Mouse (Mus musculus) adipose tissue, adult 10 weeks (tissue): Measurements from ENCODE around the gene Olfr1393. TPM values are rescaled to one million over a fixed set of nuclear protein-coding genes. Genes with fewer than 3 reads are reported as not detected.

Experiments
- polyA plus RNA-seq: library from polyadenylated mRNA; stranded (reverse); fragments of 350-450 nt; fragmentation: Illumina TruSeq; extraction: RNeasy Lipid Tissue Mini Kit (QIAGEN cat#74804); gene quantifications from one replicate; pipeline ENCODE4 v1.2.3, GENCODE M21; 2014; ENCODE audit warnings: low read depth, low replicate concordance

The Olfr1393 gene
- polyA plus RNA-seq, result 0.10 TPM

GRCm38 (mm10) chr11:49278222-49278621 lies at the start of gene Olfr1393:
Gene Olfr1393 (plus strand): TSS chr11:49278304.

GRCm38 (mm10) chr11:49243727-49244594 lies 34.1 kb upstream of the Olfr1393 start, which contains the start of gene Mgat1:
Gene Mgat1 (plus strand): TSS chr11:49244191.

GRCm38 (mm10) chr11:49284982-49285381 lies 6.9 kb downstream of the Olfr1393 start, which contains the start of gene Olfr1392:
Gene Olfr1392 (plus strand): TSS chr11:49285282.

GRCm38 (mm10) chr11:49304441-49304840 lies 26.3 kb downstream of the Olfr1393 start, which contains the start of gene Olfr10:
Gene Olfr10 (plus strand): TSS chr11:49304741.

GRCm38 (mm10) chr11:49322442-49322841 lies 44.3 kb downstream of the Olfr1393 start, which contains the start of gene Olfr1391:
Gene Olfr1391 (plus strand): TSS chr11:49322742.

Other genes with a start within 250 kb of the Olfr1393 start
- gene 9930111J21Rik2, start 227.1 kb upstream of the Olfr1393 start, polyA plus RNA-seq, result 4.0 TPM
- 14.4 TPM for gene Tgtp2, start 214.1 kb upstream of the Olfr1393 start, polyA plus RNA-seq
- gene Ifi47, start 201.7 kb upstream of the Olfr1393 start, polyA plus RNA-seq, result 10.8 TPM
- 0.45 TPM for gene Olfr1396, start 163.4 kb upstream of the Olfr1393 start, polyA plus RNA-seq
- gene Olfr1395, start 136.0 kb upstream of the Olfr1393 start, polyA plus RNA-seq, result not detected
- not detected for gene Olfr1394, start 123.9 kb upstream of the Olfr1393 start, polyA plus RNA-seq
- 21.1 TPM for gene Btnl9, start 91.1 kb upstream of the Olfr1393 start, polyA plus RNA-seq
- gene Zfp62, start 75.0 kb upstream of the Olfr1393 start, polyA plus RNA-seq, result 16.9 TPM
- 47.8 TPM for gene Mgat1, start 34.1 kb upstream of the Olfr1393 start, polyA plus RNA-seq
- gene Olfr1392, start 7.0 kb downstream of the Olfr1393 start, polyA plus RNA-seq, result 0.11 TPM
- gene Olfr10, start 26.4 kb downstream of the Olfr1393 start, polyA plus RNA-seq, result not detected
- gene Olfr1391, start 44.4 kb downstream of the Olfr1393 start, polyA plus RNA-seq, result not detected
- not detected for gene Olfr1390, start 56.9 kb downstream of the Olfr1393 start, polyA plus RNA-seq
- gene Olfr1389, start 144.8 kb downstream of the Olfr1393 start, polyA plus RNA-seq, result not detected
- gene Olfr1388, start 158.3 kb downstream of the Olfr1393 start, polyA plus RNA-seq, result 0.10 TPM
- not detected for gene Olfr1387, start 177.0 kb downstream of the Olfr1393 start, polyA plus RNA-seq
- not detected for gene Olfr1386, start 186.7 kb downstream of the Olfr1393 start, polyA plus RNA-seq
- not detected for gene Olfr1385, start 210.8 kb downstream of the Olfr1393 start, polyA plus RNA-seq
- not detected for gene Olfr1384, start 228.4 kb downstream of the Olfr1393 start, polyA plus RNA-seq
- gene Olfr1383, start 241.3 kb downstream of the Olfr1393 start, polyA plus RNA-seq, result not detected
- gene Olfr1382, start 249.9 kb downstream of the Olfr1393 start, polyA plus RNA-seq, result not detected